Mouse (Mus musculus): ENCODE data around the gene Ncor2. TPM values are rescaled to one million over a fixed set of nuclear protein-coding genes. Genes with fewer than 3 reads are reported as not detected.
A peak's percentile ranks its signal among the peaks of the same experiment; 100 is the strongest.

Ncor2 gene
- total RNA-seq, 1 experiment = 19.9 TPM

DNA sequence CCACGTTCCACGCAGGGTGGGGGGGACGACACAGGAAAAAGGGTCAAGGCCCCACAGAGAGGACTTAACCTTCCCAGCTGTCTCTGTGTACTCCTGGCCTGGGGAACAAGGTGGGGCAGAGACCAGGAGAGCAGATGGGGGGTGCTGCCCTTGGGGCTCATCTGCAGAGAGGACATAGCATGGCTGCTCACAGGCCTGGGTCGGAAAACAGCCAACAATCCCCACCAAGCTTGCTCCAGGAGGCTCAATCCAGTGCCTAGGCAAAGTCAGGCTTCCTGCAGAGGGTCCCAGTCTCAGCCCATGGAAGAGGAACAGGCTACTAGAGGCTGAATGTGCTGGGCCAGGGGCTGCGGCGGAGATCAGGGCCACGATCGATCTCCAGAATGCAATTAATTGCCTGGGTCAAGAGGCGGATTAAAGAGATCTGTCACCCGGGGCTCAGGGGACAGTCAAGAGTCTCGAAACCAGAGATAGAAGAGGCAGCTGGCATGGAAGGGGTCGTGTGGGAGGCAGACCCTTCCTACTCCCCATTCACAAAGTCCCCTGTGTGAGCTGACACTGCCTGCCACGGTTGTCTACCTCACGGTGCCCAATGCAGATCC lies 19.1 kb downstream of the Ncor2 start:
- in situ Hi-C loops (cut with MboI; ENCODE audit: low sequenced_read_pairs in 2 of 2, unreplicated experiment in 2 of 2) = no loop called here
- peak overlapping the region; percentile 58; the same call in 1 of the 2 replicates for H3K9ac ChIP-seq (ENCODE audit: insufficient read depth, low read depth, low read length, poor library complexity, severe bottlenecking)

DNA sequence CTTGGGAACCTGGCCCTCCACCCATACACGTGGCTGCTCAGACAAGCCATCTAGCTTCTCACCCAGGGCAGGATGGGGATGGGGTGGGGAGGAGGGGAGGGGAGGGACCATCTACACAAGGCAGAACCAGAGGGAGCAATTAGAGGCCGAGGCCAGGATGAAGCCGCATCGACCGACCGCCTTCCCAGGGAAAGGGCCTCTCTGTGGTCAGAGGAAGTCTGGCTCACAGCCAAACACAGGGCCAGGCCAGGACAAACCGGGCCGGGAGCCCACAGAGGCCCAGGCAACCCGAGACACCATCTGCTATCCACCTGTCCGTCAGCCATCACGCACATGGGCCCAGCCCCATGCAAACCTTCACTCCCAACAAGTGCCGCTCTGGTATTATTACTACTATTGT lies 19.7 kb downstream of the Ncor2 start:
- peak overlapping the region; percentile 37 to 41; a peak in 3 of 4 replicates for H3K4me3 ChIP-seq (ENCODE audit: insufficient read depth in 1 of 2, low read depth in 1 of 2, low read length in 2 of 2, poor library complexity in 1 of 2, severe bottlenecking in 1 of 2)

More for the DNA sequence above, 19.1 kb downstream of the Ncor2 start:
- H3K36me3 ChIP-seq (ENCODE audit: control insufficient read depth, insufficient read depth, low read length, poor library complexity, severe bottlenecking) = no peaks in the 10 kb centered on the region; the same call in 1 of the 2 replicates
- no peaks in the 10 kb centered on the region for H3K9me3 ChIP-seq (ENCODE audit: control insufficient read depth, insufficient read depth, low read depth, low read length)
- no peak overlapping the region for H3K27ac ChIP-seq (ENCODE audit: insufficient read depth, low read depth, low read length, poor library complexity, severe bottlenecking)
- TF ChIP-seq MAFK (IDR thresholded peaks at IDR 0.05; ENCODE audit: insufficient read depth, low read depth, low read length) = no peak
- no peak for TF ChIP-seq HCFC1 (IDR thresholded peaks at IDR 0.05; ENCODE audit: borderline replicate concordance, insufficient read depth, low read length)
- TF ChIP-seq CHD2 (IDR thresholded peaks at IDR 0.05; ENCODE audit: low read depth, low read length) = no peak
- no peak for TF ChIP-seq ZC3H11A (IDR thresholded peaks at IDR 0.05; ENCODE audit: borderline replicate concordance, low read depth, low read length)
- no peak for TF ChIP-seq ZNF384 (IDR thresholded peaks at IDR 0.05; ENCODE audit: low read depth, low read length)
- DNase-seq (ENCODE audit: low read depth, low spot score) = no peak
- H3K4me1 ChIP-seq (ENCODE audit: control insufficient read depth in 2 of 2, insufficient read depth in 2 of 2, low read length in 2 of 2, poor library complexity in 1 of 2) = peaks cover 11 to 71% of the 10 kb centered on the region in 2 experiments; a peak in 3 of 4 replicates
- peak overlapping the region; percentile 37 to 41; a peak in 2 of 4 replicates for H3K4me3 ChIP-seq (ENCODE audit: insufficient read depth in 1 of 2, low read depth in 1 of 2, low read length in 2 of 2, poor library complexity in 1 of 2, severe bottlenecking in 1 of 2)

DNA sequence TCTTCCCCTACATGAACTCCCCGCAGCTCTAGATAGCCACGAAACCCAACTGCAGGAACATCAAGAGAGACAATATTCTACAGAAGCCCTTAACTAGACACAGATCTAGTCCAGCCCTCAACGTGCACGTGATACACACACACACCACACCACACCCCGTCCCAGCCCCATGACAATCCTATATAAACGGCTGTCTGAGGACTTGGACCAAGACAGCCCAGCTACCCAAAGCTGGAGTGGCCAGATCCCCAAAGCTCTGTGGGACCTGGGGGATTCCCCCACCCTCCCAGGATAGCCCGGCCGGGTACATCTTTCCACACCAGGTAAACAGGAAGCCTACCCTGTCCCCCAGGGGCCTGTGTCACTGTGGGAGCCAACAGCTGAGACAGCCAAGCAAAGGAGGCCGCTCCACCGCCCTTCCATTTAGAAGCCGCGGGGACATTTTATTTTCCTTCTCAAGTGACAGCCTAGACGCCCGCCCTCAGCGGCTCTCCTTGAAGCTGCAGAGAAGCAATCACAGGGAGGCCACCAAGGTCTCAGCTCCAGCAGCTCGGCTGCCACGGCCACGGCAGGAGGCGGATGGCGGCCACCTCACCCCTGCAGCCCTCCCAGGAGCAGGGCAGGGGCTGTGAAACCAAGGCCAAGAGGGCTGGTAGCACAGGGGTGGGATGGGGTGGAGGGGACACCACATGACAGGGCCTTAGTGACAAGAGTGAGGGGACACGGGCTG lies 20.6 kb downstream of the Ncor2 start:
- in situ Hi-C loops (cut with MboI; ENCODE audit: low sequenced_read_pairs in 2 of 2, unreplicated experiment in 2 of 2) = no loop called here
- Histone ChIP-seq H3K27ac (ENCODE audit: insufficient read depth, low read depth, low read length, poor library complexity, severe bottlenecking) (0 out of 2 replicates have a peak overlapping the region, but pooled peaks have one; percentile 22), H3K9ac (ENCODE audit: insufficient read depth, low read depth, low read length, poor library complexity, severe bottlenecking) (no peak overlapping the region; the same call in 1 of the 2 replicates), H3K4me3 (ENCODE audit: insufficient read depth in 1 of 2, low read depth in 1 of 2, low read length in 2 of 2, poor library complexity in 1 of 2, severe bottlenecking in 1 of 2) (peak overlapping the region in 1 of 2 experiments; percentile 18; a peak in 1 of 4 replicates), H3K4me1 (ENCODE audit: control insufficient read depth in 2 of 2, insufficient read depth in 2 of 2, low read length in 2 of 2, poor library complexity in 1 of 2) (peaks cover 8 to 73% of the 10 kb centered on the region in 2 experiments), H3K36me3 (ENCODE audit: control insufficient read depth, insufficient read depth, low read length, poor library complexity, severe bottlenecking) (no peaks in the 10 kb centered on the region; the same call in 1 of the 2 replicates), H3K9me3 (ENCODE audit: control insufficient read depth, insufficient read depth, low read depth, low read length) (no peaks in the 10 kb centered on the region)
- no peak for DNase-seq (ENCODE audit: low read depth, low spot score)
- TF ChIP-seq ZC3H11A (IDR thresholded peaks at IDR 0.05; ENCODE audit: borderline replicate concordance, low read depth, low read length) (no peak), HCFC1 (IDR thresholded peaks at IDR 0.05; ENCODE audit: borderline replicate concordance, insufficient read depth, low read length) (no peak), CHD2 (IDR thresholded peaks at IDR 0.05; ENCODE audit: low read depth, low read length) (no peak), ZNF384 (IDR thresholded peaks at IDR 0.05; ENCODE audit: low read depth, low read length) (no peak), MAFK (IDR thresholded peaks at IDR 0.05; ENCODE audit: insufficient read depth, low read depth, low read length) (no peak)

More for the DNA sequence above, 19.7 kb downstream of the Ncor2 start:
- no peak overlapping the region for H3K27ac ChIP-seq (ENCODE audit: insufficient read depth, low read depth, low read length, poor library complexity, severe bottlenecking)
- no peak for DNase-seq (ENCODE audit: low read depth, low spot score)
- no peak for TF ChIP-seq CHD2 (IDR thresholded peaks at IDR 0.05; ENCODE audit: low read depth, low read length)
- no peak for TF ChIP-seq ZC3H11A (IDR thresholded peaks at IDR 0.05; ENCODE audit: borderline replicate concordance, low read depth, low read length)
- no peak for TF ChIP-seq ZNF384 (IDR thresholded peaks at IDR 0.05; ENCODE audit: low read depth, low read length)
- no peak for TF ChIP-seq MAFK (IDR thresholded peaks at IDR 0.05; ENCODE audit: insufficient read depth, low read depth, low read length)
- no peak for TF ChIP-seq HCFC1 (IDR thresholded peaks at IDR 0.05; ENCODE audit: borderline replicate concordance, insufficient read depth, low read length)
- H3K9ac ChIP-seq (ENCODE audit: insufficient read depth, low read depth, low read length, poor library complexity, severe bottlenecking) = peak overlapping the region; percentile 58; the same call in 1 of the 2 replicates
- H3K36me3 ChIP-seq (ENCODE audit: control insufficient read depth, insufficient read depth, low read length, poor library complexity, severe bottlenecking) = no peaks in the 10 kb centered on the region; the same call in 1 of the 2 replicates
- in situ Hi-C loops (cut with MboI; ENCODE audit: low sequenced_read_pairs in 2 of 2, unreplicated experiment in 2 of 2) = no loop called here
- H3K4me1 ChIP-seq (ENCODE audit: control insufficient read depth in 2 of 2, insufficient read depth in 2 of 2, low read length in 2 of 2, poor library complexity in 1 of 2) = peaks cover 10 to 71% of the 10 kb centered on the region in 2 experiments; a peak in 3 of 4 replicates
- H3K9me3 ChIP-seq (ENCODE audit: control insufficient read depth, insufficient read depth, low read depth, low read length) = no peaks in the 10 kb centered on the region

DNA sequence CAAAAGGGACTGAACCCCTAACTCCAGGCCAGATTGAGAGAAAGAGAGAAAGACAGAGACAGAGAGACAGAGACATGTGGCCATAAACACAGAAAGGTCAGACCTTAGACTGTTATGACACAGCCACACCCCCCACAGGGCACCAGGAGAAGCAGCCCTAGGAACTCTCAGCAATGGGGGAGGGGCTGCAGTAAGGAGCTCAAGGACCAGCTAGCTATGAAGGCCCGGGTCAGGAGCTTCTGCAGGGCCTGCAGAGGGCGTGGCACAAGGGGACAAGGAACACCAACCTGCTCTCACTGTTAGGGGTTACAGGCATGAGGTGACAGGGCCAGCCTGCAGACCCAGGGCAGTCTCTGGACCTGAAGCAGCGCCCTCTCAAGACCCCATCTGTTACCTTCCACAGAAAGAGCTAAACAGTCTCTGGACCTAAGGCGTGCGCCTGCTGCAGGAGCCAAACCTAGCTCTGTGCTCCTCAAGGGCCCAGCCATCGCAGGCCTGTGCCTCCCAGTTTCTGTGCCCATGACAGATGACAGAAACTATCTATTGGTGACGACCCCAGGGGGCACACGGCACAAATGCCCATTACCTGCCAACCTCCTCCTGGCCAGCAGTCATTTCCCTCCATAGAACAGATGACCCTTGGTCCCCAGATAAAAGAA lies 21.5 kb downstream of the Ncor2 start:
- no peak for DNase-seq (ENCODE audit: low read depth, low spot score)
- no peak for TF ChIP-seq MAFK (IDR thresholded peaks at IDR 0.05; ENCODE audit: insufficient read depth, low read depth, low read length)
- no peak for TF ChIP-seq ZNF384 (IDR thresholded peaks at IDR 0.05; ENCODE audit: low read depth, low read length)
- TF ChIP-seq ZC3H11A (IDR thresholded peaks at IDR 0.05; ENCODE audit: borderline replicate concordance, low read depth, low read length) = no peak
- no peak for TF ChIP-seq HCFC1 (IDR thresholded peaks at IDR 0.05; ENCODE audit: borderline replicate concordance, insufficient read depth, low read length)
- TF ChIP-seq CHD2 (IDR thresholded peaks at IDR 0.05; ENCODE audit: low read depth, low read length) = no peak
- in situ Hi-C loops (cut with MboI; ENCODE audit: low sequenced_read_pairs in 2 of 2, unreplicated experiment in 2 of 2) = no loop called here
- Histone ChIP-seq H3K9ac (ENCODE audit: insufficient read depth, low read depth, low read length, poor library complexity, severe bottlenecking) (no peak overlapping the region), H3K27ac (ENCODE audit: insufficient read depth, low read depth, low read length, poor library complexity, severe bottlenecking) (no peak overlapping the region), H3K4me3 (ENCODE audit: insufficient read depth in 1 of 2, low read depth in 1 of 2, low read length in 2 of 2, poor library complexity in 1 of 2, severe bottlenecking in 1 of 2) (no peak overlapping the region), H3K9me3 (ENCODE audit: control insufficient read depth, insufficient read depth, low read depth, low read length) (no peaks in the 10 kb centered on the region), H3K36me3 (ENCODE audit: control insufficient read depth, insufficient read depth, low read length, poor library complexity, severe bottlenecking) (no peaks in the 10 kb centered on the region; the same call in 1 of the 2 replicates), H3K4me1 (ENCODE audit: control insufficient read depth in 2 of 2, insufficient read depth in 2 of 2, low read length in 2 of 2, poor library complexity in 1 of 2) (peaks cover 7 to 76% of the 10 kb centered on the region in 2 experiments)
